Mouse (Mus musculus) naive thymus-derived CD4-positive, alpha-beta T cell, adult 5 months (primary cell): ENCODE measurements around the gene Hdhd3. TPM values are rescaled to one million over a fixed set of nuclear protein-coding genes. Genes with fewer than 3 reads are reported as not detected.

Experiments
- polyA plus RNA-seq: library from polyadenylated mRNA; unstranded; fragments of 100-300 nt; shearing (Covaris generic); gene quantifications from one replicate; pipeline ENCODE4 v1.2.1, GENCODE M21; 2017

Gene Hdhd3
- 0.29 TPM for polyA plus RNA-seq

GRCm38 (mm10) chr4:62503374-62503970 is at the start of gene Hdhd3:
Gene Hdhd3 (minus strand): TSS chr4:62503467.

GRCm38 (mm10) chr4:62524651-62525488 is 21.6 kb upstream of the Hdhd3 start, which contains the start of the genes Pole3 and 4933430I17Rik:
Gene Pole3 (minus strand): TSS chr4:62525068.
Gene 4933430I17Rik (plus strand): TSS chr4:62525369.

DNA sequence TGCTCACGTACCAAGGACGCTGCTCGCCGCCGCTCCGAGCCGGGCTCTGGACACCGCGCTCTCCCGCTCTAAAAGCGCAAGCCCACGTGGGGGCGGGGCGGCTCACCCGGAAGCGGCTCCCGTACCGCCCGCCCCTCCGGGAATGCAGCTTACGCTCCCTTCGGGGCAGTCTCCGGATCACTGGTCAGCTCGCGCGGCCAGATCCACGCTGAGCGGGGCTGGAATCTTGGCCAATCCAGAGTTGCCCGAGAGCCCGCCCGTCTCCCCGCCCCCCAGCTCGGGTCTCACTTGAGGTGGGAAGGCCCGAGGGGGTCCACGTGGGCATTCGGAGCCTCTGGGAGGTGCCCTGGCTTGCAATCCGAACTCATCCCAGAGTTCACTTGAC is 16.6 kb upstream of the Hdhd3 start, which contains the start of gene Alad:
Gene Alad, minus strand, starts transcription at position 70 of the 385 bp plus-strand sequence.

DNA sequence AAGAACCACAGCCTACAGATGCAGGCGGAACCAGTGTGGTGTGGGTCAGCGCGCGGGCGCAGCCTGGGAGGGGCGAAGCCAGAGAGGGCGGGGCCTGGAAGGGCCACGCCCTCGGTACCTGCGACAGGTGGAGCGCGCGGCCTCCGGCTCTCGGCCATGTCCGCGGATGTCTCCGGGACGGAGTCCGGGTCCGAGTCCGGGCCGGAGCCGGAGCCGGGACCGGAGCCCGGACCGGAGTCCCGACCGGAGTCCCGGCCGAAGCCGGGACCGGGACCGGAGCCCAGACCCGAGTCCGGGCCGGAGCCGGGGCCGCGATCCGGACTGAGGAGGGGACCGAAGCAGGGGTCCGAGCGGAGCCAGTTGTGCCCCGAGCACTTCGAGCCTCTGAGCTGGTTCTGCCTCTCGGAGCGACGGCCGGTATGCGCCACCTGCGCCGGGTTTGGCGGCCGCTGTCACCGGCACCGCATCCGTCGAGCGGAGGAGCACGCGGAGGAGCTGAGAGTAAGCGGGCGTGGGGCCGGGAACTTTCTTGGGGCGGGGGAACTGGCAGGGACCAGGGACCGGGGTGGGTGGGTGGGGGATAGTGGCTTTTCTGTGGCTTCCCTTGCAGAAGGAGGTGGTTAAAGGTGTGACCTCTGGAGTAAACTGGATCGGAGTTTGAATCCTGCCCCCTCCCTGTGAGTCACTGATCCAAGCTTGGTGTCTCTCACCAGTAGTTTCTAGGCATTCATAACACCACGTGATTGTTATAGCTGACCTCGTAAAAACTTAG is 23.1 kb downstream of the Hdhd3 start, which contains the start of gene Bspry:
Gene Bspry, plus strand, starts transcription at position 117 of the 772 bp plus-strand sequence.

DNA sequence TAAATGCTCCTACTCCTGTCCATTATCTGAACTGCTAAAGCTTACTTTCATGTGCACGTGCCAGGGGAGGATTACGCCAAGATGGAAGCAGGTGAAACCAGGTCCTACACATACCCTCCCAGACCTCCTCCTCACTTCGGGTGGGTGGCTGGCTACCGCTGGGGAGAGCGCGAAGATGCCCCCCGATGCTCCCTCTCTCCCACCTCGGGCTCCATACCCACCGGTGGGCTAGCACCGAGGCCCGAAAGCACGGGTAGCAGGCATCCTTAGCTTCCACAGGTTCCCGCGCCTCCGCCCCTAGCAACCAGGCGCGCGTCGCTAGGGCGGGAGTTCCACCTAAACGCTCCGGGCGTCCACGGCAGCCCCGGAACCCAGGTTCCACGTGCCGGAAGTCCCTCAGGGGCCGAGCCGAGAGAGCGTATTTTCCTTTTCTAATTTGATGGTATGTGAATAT is 32.6 kb downstream of the Hdhd3 start, which contains the start of gene Wdr31:
Gene Wdr31, minus strand, starts transcription at position 299 of the 454 bp plus-strand sequence.

Other genes starting within 250 kb of the Hdhd3 start
- gene Slc31a2, start 240.9 kb downstream of the Hdhd3 start, polyA plus RNA-seq: 11.9 TPM
- 51.5 TPM for gene Fkbp15, start 142.9 kb downstream of the Hdhd3 start, polyA plus RNA-seq
- gene Slc31a1, start 142.7 kb downstream of the Hdhd3 start, polyA plus RNA-seq: 14.3 TPM
- gene Cdc26, start 94.8 kb downstream of the Hdhd3 start, polyA plus RNA-seq: 69.4 TPM
- gene Prpf4, start 94.7 kb downstream of the Hdhd3 start, polyA plus RNA-seq: 27.2 TPM
- gene Rnf183, start 68.2 kb downstream of the Hdhd3 start, polyA plus RNA-seq: not detected
- 0.21 TPM for gene Wdr31, start 32.6 kb downstream of the Hdhd3 start, polyA plus RNA-seq
- gene Bspry, start 23.4 kb downstream of the Hdhd3 start, polyA plus RNA-seq: 0.42 TPM
- gene Alad, start 16.5 kb upstream of the Hdhd3 start, polyA plus RNA-seq: 13.4 TPM
- gene Pole3, start 21.6 kb upstream of the Hdhd3 start, polyA plus RNA-seq: 21.3 TPM
- gene 4933430I17Rik, start 21.9 kb upstream of the Hdhd3 start, polyA plus RNA-seq: 0.45 TPM
- gene Rgs3, start 56.4 kb upstream of the Hdhd3 start, polyA plus RNA-seq: 35.5 TPM